Mouse (Mus musculus) midbrain, embryonic 13.5 days (tissue): Measurements from ENCODE around the gene Olfr985. TPM values are rescaled to one million over a fixed set of nuclear protein-coding genes. Genes with fewer than 3 reads are reported as not detected.

Experiments used
- ATAC-seq: fragments of 200-750 bp; cut with Nextera tagmentation; 2 replicates; pipeline ENCODE4 v1.8.0; 2017; ENCODE audit warnings: mild to moderate bottlenecking, moderate TSS enrichment, moderate library complexity
- H3K27ac ChIP-seq: fragments of 300-500 bp; sonication (generic); 2 replicates; pipeline ENCODE4 v1.5.1; 2015; ENCODE audit warnings: inconsistent platforms, mild to moderate bottlenecking, moderate library complexity
- H3K27me3 ChIP-seq: fragments of 300-500 bp; sonication (generic); 2 replicates; pipeline ENCODE4 v1.6.1; 2015; ENCODE audit warnings: mild to moderate bottlenecking, inconsistent platforms
- H3K36me3 ChIP-seq: fragments of 300-500 bp; sonication (generic); 2 replicates; pipeline ENCODE4 v1.6.1; 2015; ENCODE audit warnings: mild to moderate bottlenecking, inconsistent platforms
- H3K4me1 ChIP-seq: fragments of 300-500 bp; sonication (generic); replicated peaks from 2 replicates; pipeline ENCODE4 v1.6.1; 2015; ENCODE audit warnings: inconsistent platforms
- H3K4me2 ChIP-seq: fragments of 300-500 bp; sonication (generic); replicated peaks from 2 replicates; pipeline ENCODE4 v1.6.1; 2015; ENCODE audit warnings: moderate library complexity, mild to moderate bottlenecking, inconsistent platforms
- H3K4me3 ChIP-seq: fragments of 300-500 bp; sonication (generic); replicated peaks from 2 replicates; pipeline ENCODE4 v1.5.1; 2015; ENCODE audit warnings: mild to moderate bottlenecking, inconsistent platforms
- H3K9ac ChIP-seq: fragments of 300-500 bp; sonication (generic); replicated peaks from 2 replicates; pipeline ENCODE4 v1.6.1; 2015; ENCODE audit warnings: mild to moderate bottlenecking, inconsistent platforms
- H3K9me3 ChIP-seq: fragments of 300-500 bp; sonication (generic); 2 replicates; pipeline ENCODE4 v1.6.1; 2016; ENCODE audit warnings: mild to moderate bottlenecking, inconsistent platforms
- WGBS: fragments of 180-500 bp; shearing (Covaris S2); methylation state at CpG from one replicate; pipeline ENCODE4 v1.1.7; 2015; 5-methylcytosine and 5-hydroxymethylcytosine counted together
- polyA plus RNA-seq: library from polyadenylated mRNA; unstranded; fragments of >200 nt; fragmentation: Nextera tagmentation; extraction: Ambion mirVana; gene quantifications from 2 replicates; pipeline ENCODE4 v1.2.1, GENCODE M21; 2015

Olfr985 gene
- not detected in 2 replicates for polyA plus RNA-seq

GRCm38 (mm10) chr9:40130084-40130483 lies at the start of gene Olfr985:
Olfr985 (minus strand) TSS chr9:40130184.
- Histone ChIP-seq H3K27me3 (no peaks in the 10 kb centered on the region), H3K36me3 (no peaks in the 10 kb centered on the region), H3K4me3 (no peak within 1 kb of the TSS), H3K9me3 (no peaks in the 10 kb centered on the region), H3K9ac (no peak within 1 kb of the TSS), H3K4me2 (no peak within 1 kb of the TSS), H3K4me1 (no peaks in the 10 kb centered on the region), H3K27ac (no peak within 1 kb of the TSS)
- WGBS, result 95% methylated on average over 1 of the region's 1 CpGs
- no peak for ATAC-seq

- H3K4me1 ChIP-seq, result no peaks in the 10 kb centered on the region
- no peaks in the 10 kb centered on the region for H3K9me3 ChIP-seq
- no peaks in the 10 kb centered on the region for H3K36me3 ChIP-seq
- WGBS, result 87% methylated on average over 6 of the region's 6 CpGs
- no peak overlapping the region for H3K4me2 ChIP-seq
- no peak overlapping the region for H3K4me3 ChIP-seq
- no peak overlapping the region for H3K27ac ChIP-seq
- no peaks in the 10 kb centered on the region for H3K27me3 ChIP-seq
- ATAC-seq, result no peak
- no peak overlapping the region for H3K9ac ChIP-seq
These were observed 47.0 kb upstream of the Olfr985 start for GRCm38 (mm10) chr9:40177017-40177416.

- Histone ChIP-seq H3K9ac (no peak overlapping the region), H3K27me3 (no peaks in the 10 kb centered on the region), H3K36me3 (no peaks in the 10 kb centered on the region), H3K27ac (no peak overlapping the region), H3K4me1 (no peaks in the 10 kb centered on the region), H3K4me3 (no peak overlapping the region), H3K9me3 (no peaks in the 10 kb centered on the region), H3K4me2 (no peak overlapping the region)
- ATAC-seq, result no peak
- 94% methylated on average over 1 of the region's 1 CpGs for WGBS
These were observed 36.5 kb upstream of the Olfr985 start for GRCm38 (mm10) chr9:40166446-40166845.

GRCm38 (mm10) chr9:40155118-40155644 lies 25.2 kb upstream of the Olfr985 start:
- no peak overlapping the region for H3K4me3 ChIP-seq
- H3K27ac ChIP-seq, result no peak overlapping the region
- H3K9ac ChIP-seq, result no peak overlapping the region
- H3K36me3 ChIP-seq, result no peaks in the 10 kb centered on the region
- WGBS, result 76% methylated on average over 4 of the region's 4 CpGs
- H3K4me1 ChIP-seq, result no peaks in the 10 kb centered on the region
- ATAC-seq, result no peak
- no peaks in the 10 kb centered on the region for H3K27me3 ChIP-seq
- no peaks in the 10 kb centered on the region for H3K9me3 ChIP-seq
- no peak overlapping the region for H3K4me2 ChIP-seq

- Histone ChIP-seq H3K9ac (no peak overlapping the region), H3K27ac (no peak overlapping the region), H3K27me3 (no peaks in the 10 kb centered on the region), H3K36me3 (no peaks in the 10 kb centered on the region), H3K4me3 (no peak overlapping the region), H3K4me1 (no peaks in the 10 kb centered on the region), H3K9me3 (no peaks in the 10 kb centered on the region), H3K4me2 (no peak overlapping the region)
- ATAC-seq, result no peak
- WGBS, result 64% methylated on average over 1 of the region's 1 CpGs
These were observed 11.6 kb upstream of the Olfr985 start for GRCm38 (mm10) chr9:40141544-40141943.

- Histone ChIP-seq H3K9me3 (no peaks in the 10 kb centered on the region), H3K4me3 (no peak overlapping the region), H3K4me1 (no peaks in the 10 kb centered on the region), H3K27me3 (no peaks in the 10 kb centered on the region), H3K9ac (no peak overlapping the region), H3K27ac (no peak overlapping the region), H3K4me2 (no peak overlapping the region), H3K36me3 (no peaks in the 10 kb centered on the region)
- 76% methylated on average over 4 of the region's 4 CpGs for WGBS
- no peak for ATAC-seq
These were observed 9.5 kb upstream of the Olfr985 start for GRCm38 (mm10) chr9:40139484-40139883.

DNA sequence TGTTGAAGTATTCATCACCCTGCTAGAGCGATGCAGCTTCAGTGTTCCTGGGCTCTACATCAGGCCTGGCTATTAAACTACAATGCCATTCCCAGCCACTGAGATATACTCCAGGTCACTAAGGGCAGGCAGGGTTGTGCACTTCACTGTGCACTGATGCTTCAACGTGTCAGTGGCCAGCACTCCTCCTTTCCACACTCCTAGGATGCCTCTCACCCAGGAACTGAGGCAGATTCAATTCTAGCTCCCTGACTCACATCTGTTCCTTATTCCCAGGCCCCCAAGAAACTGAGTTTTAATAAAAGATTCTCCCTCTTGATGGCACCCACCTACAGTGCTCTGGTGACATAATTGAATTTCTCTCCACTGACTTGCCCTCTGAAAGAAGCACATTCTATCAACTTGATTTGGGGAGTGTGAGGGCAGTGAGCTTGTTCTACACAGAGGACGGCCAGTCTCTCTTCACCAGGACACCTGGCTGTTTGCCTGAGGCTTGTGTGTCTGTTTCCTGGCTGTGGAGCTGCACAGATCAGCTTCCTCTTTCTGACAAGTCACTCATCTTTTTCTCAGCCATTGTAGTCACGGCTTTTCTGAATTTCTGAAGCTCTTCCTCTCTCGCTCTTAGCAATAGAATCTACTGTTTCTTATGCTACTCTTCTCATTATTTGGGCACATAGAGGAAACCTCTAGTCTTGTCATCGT lies 7.2 kb upstream of the Olfr985 start:
- Histone ChIP-seq H3K4me1 (no peaks in the 10 kb centered on the region), H3K27me3 (no peaks in the 10 kb centered on the region), H3K4me2 (no peak overlapping the region), H3K9ac (no peak overlapping the region), H3K4me3 (no peak overlapping the region), H3K36me3 (no peaks in the 10 kb centered on the region), H3K27ac (no peak overlapping the region), H3K9me3 (no peaks in the 10 kb centered on the region)
- no peak for ATAC-seq
- 83% methylated on average over 6 of the region's 6 CpGs for WGBS

DNA sequence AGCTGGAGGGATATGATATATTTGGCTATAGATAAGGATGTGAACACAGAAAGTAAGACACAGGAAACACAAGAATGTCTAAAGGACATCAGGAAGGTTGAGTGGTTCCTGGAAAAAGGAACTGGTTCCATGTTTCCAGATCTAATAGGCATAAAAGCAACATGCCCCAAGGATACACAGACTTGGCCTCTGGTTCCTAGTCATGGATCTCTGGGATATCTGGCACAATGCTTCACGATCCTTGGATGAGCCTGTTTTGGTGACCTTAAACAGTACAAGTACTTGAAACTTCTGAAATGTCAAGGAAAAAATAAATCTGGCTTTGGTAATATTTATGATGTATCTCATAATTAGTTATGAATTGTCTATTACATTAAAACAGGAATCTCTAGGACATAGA lies 572 bp upstream of the Olfr985 start:
- Histone ChIP-seq H3K4me1 (no peaks in the 10 kb centered on the region), H3K9me3 (no peaks in the 10 kb centered on the region), H3K27ac (no peak overlapping the region), H3K4me3 (no peak overlapping the region), H3K9ac (no peak overlapping the region), H3K27me3 (no peaks in the 10 kb centered on the region), H3K36me3 (no peaks in the 10 kb centered on the region), H3K4me2 (no peak overlapping the region)
- 95% methylated on average over 1 of the region's 1 CpGs for WGBS
- no peak for ATAC-seq

DNA sequence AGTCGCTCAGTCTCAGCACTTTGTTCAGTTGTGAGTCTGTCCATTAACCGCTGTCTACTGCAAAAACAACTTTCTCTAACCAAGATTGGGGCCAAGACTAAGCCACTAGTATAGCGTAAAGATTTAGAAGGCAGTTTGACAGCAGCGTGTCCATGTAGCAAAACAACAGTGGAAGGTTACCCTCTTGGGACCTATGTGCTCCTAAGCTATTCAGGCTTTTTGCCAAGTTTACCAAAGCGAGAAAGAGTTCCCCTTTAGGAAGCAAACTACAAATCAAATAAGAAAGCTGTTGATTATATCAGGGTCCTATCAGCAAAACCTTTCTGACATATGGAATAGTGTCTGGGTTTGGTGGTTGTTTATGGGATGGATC lies 12.7 kb downstream of the Olfr985 start:
- WGBS, result 87% methylated on average over 5 of the region's 5 CpGs
- H3K9ac ChIP-seq, result no peak overlapping the region

GRCm38 (mm10) chr9:40116645-40117286 lies 13.2 kb downstream of the Olfr985 start:
- Histone ChIP-seq H3K27me3 (no peaks in the 10 kb centered on the region), H3K9me3 (no peaks in the 10 kb centered on the region), H3K9ac (no peak overlapping the region), H3K4me2 (no peak overlapping the region), H3K4me3 (no peak overlapping the region), H3K27ac (no peak overlapping the region), H3K4me1 (no peaks in the 10 kb centered on the region), H3K36me3 (no peaks in the 10 kb centered on the region)
- no peak for ATAC-seq
- WGBS, result 69% methylated on average over 10 of the region's 10 CpGs

More for the DNA sequence above, 12.7 kb downstream of the Olfr985 start:
- no peak overlapping the region for H3K27ac ChIP-seq
- no peaks in the 10 kb centered on the region for H3K9me3 ChIP-seq
- no peaks in the 10 kb centered on the region for H3K36me3 ChIP-seq
- no peaks in the 10 kb centered on the region for H3K4me1 ChIP-seq
- ATAC-seq, result no peak
- no peak overlapping the region for H3K4me2 ChIP-seq
- H3K4me3 ChIP-seq, result no peak overlapping the region
- no peaks in the 10 kb centered on the region for H3K27me3 ChIP-seq

DNA sequence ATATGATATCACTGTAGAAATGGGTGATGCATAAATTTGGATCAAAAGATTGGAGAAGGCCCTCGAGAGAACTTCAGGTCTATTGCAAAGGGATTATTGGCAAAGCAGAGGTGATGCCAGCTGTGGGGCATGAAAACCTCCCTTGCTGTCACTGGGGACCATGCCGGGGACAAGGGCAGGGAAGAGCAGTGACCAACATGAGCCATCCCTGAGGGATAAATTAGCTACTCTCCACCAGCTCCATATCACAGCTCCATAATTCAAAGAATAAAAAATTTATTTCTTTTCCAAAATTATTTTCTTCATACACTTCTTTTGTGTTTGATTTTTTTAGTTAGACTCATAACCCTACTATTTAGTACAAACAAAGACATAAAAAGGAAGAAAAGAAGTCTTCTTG lies 15.9 kb downstream of the Olfr985 start, which contains the start of gene Olfr984:
TSS of gene Olfr984 (minus strand) at position 101 of the 400 bp plus-strand sequence.
- no peak within 1 kb of the TSS for H3K4me3 ChIP-seq
- no peaks in the 10 kb centered on the region for H3K4me1 ChIP-seq
- no peak within 1 kb of the TSS for H3K27ac ChIP-seq
- ATAC-seq, result no peak
- no peaks in the 10 kb centered on the region for H3K9me3 ChIP-seq
- H3K27me3 ChIP-seq, result no peaks in the 10 kb centered on the region
- H3K9ac ChIP-seq, result no peak within 1 kb of the TSS
- H3K4me2 ChIP-seq, result no peak within 1 kb of the TSS
- H3K36me3 ChIP-seq, result no peaks in the 10 kb centered on the region
- 90% methylated on average over 2 of the region's 2 CpGs for WGBS

GRCm38 (mm10) chr9:40094769-40095168 lies 35.2 kb downstream of the Olfr985 start:
- Histone ChIP-seq H3K27me3 (no peaks in the 10 kb centered on the region), H3K9ac (no peak overlapping the region), H3K4me3 (no peak overlapping the region), H3K4me1 (no peaks in the 10 kb centered on the region), H3K27ac (no peak overlapping the region), H3K4me2 (no peak overlapping the region), H3K36me3 (no peaks in the 10 kb centered on the region), H3K9me3 (no peaks in the 10 kb centered on the region)
- WGBS, result 62% methylated on average over 3 of the region's 3 CpGs
- ATAC-seq, result no peak
